Mouse (Mus musculus) brown adipose tissue, adult 24 weeks (tissue): ENCODE data around the gene Mfsd4b1. TPM values are rescaled to one million over a fixed set of nuclear protein-coding genes. Genes with fewer than 3 reads are reported as not detected.

Experiments
- H3K27ac ChIP-seq: fragments of 200-500 bp; replicated peaks from 2 replicates; pipeline ENCODE4 v1.5.1; 2012; ENCODE audit warnings: low read depth, mild to moderate bottlenecking, low read length
- H3K4me1 ChIP-seq: fragments of 200-500 bp; 2 replicates; pipeline ENCODE4 v1.6.1; 2012; ENCODE audit warnings: low read length, mixed read lengths; ENCODE audit not compliant: control insufficient read depth, insufficient read depth, insufficient read length
- H3K4me3 ChIP-seq: fragments of 200-500 bp; 2 replicates; pipeline ENCODE4 v1.5.1; 2012; ENCODE audit warnings: low read depth, mild to moderate bottlenecking, low read length, moderate library complexity; ENCODE audit not compliant: insufficient read depth
- polyA plus RNA-seq: library from polyadenylated mRNA; stranded (reverse); fragments of >200 nt; gene quantifications from 2 replicates; pipeline ENCODE4 v1.2.4, GENCODE M21; 2012; ENCODE audit not compliant: missing spikeins, insufficient read depth, insufficient read length

The Mfsd4b1 gene
- 8.1 and 9.7 TPM in 2 replicates for polyA plus RNA-seq

- Histone ChIP-seq H3K4me1 (peaks cover 5% of the 10 kb centered on the region; the same call in 1 of the 2 replicates), H3K4me3 (peak within 1 kb of the TSS; percentile 74), H3K27ac (peak within 1 kb of the TSS; percentile 83)
Observed at GRCm38 (mm10) chr10:40024554-40025428, at the start of gene Mfsd4b1. Gene Mfsd4b1 (minus strand): TSS chr10:40025268.

- Histone ChIP-seq H3K4me3 (no peak overlapping the region), H3K4me1 (peaks cover 14% of the 10 kb centered on the region; the same call in 1 of the 2 replicates), H3K27ac (0 out of 2 replicates have a peak overlapping the region, but pooled peaks have one; percentile 15)
Observed at GRCm38 (mm10) chr10:40073608-40074007, 48.5 kb upstream of the Mfsd4b1 start.

- Histone ChIP-seq H3K4me3 (no peak overlapping the region), H3K27ac (no peak overlapping the region), H3K4me1 (peaks cover 9% of the 10 kb centered on the region; the same call in 1 of the 2 replicates)
Observed at GRCm38 (mm10) chr10:40070684-40071083, 45.6 kb upstream of the Mfsd4b1 start.

DNA sequence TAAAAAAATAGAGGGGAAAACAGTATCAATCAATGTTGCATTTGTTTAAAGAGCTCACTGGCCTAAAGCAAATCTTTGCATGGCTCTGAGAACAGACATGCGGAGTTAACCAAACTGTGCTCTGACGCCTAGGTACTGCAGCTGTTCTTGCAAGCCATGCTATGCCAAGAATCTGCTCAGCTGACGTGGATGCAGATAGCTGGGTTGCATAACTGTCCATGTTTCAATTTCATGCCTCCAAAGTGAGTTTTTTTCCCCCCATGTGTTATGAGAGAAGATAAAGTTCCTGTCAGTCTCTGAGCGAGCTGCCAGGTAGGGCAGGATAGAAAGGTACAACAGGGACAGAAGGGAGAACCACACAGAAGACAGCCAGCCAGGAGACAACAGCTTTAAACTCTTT lies 44.2 kb upstream of the Mfsd4b1 start:
- peak overlapping the region; percentile 79 for H3K27ac ChIP-seq
- peaks cover 9% of the 10 kb centered on the region; the same call in 1 of the 2 replicates for H3K4me1 ChIP-seq
- H3K4me3 ChIP-seq = no peak overlapping the region

GRCm38 (mm10) chr10:40068595-40068994 lies 43.5 kb upstream of the Mfsd4b1 start:
- Histone ChIP-seq H3K4me1 (peaks cover 9% of the 10 kb centered on the region; the same call in 1 of the 2 replicates), H3K4me3 (no peak overlapping the region), H3K27ac (peak overlapping the region; percentile 38)

DNA sequence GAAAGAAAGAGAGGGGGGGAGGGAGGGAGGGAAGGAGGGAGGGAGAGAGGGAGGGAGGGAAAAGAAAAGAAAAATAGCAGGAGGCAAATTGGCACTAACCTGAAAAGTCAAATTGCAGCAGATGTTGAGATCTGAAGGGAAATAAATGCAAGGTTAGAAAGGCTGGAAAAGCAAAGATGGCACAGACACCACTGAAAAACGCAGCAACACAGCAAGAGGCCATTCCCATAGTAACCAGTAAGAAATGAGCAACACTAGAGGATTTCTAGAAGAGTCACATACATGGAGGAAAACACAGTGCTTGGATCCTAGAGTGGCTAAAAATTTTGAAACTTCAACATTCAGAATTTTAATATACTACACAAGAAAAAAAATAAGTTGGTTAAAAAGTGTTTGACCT lies 42.5 kb upstream of the Mfsd4b1 start:
- H3K4me1 ChIP-seq = peaks cover 9% of the 10 kb centered on the region; the same call in 1 of the 2 replicates
- H3K27ac ChIP-seq = no peak overlapping the region
- H3K4me3 ChIP-seq = no peak overlapping the region

- no peak overlapping the region for H3K27ac ChIP-seq
Observed at GRCm38 (mm10) chr10:40067071-40067470, 42.0 kb upstream of the Mfsd4b1 start.

DNA sequence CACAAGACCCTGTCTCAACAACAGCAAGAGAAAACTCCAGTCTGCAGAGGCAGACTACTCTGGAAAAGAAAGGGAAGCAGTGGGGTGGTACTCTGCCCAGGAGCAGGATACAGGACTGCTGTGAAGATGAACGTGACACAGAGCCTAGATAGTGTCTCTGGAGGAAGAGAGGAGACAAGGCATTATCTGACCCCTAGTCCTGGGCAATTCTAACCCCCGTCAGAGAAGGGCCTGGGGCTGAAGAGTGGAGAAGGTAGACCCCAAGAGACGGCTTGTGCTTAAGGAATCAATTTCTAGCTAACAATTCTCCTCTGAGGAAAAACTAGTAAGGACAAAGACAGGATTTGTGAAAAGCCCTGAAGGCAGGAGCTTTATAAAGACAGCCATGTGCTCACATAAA lies 40.3 kb upstream of the Mfsd4b1 start:
- peaks cover 9% of the 10 kb centered on the region; the same call in 1 of the 2 replicates for H3K4me1 ChIP-seq
- no peak overlapping the region for H3K27ac ChIP-seq
- H3K4me3 ChIP-seq = no peak overlapping the region

More at GRCm38 (mm10) chr10:40067071-40067470, 42.0 kb upstream of the Mfsd4b1 start:
- H3K4me3 ChIP-seq = no peak overlapping the region
- peaks cover 9% of the 10 kb centered on the region; the same call in 1 of the 2 replicates for H3K4me1 ChIP-seq

- peaks cover 9% of the 10 kb centered on the region; the same call in 1 of the 2 replicates for H3K4me1 ChIP-seq
- H3K4me3 ChIP-seq = no peak overlapping the region
- peak overlapping the region; percentile 58 for H3K27ac ChIP-seq
Observed at GRCm38 (mm10) chr10:40063291-40063890, 38.3 kb upstream of the Mfsd4b1 start.

- H3K27ac ChIP-seq = peak overlapping the region; percentile 58; the same call in 1 of the 2 replicates
- no peak overlapping the region for H3K4me3 ChIP-seq
- peaks cover 7% of the 10 kb centered on the region; the same call in 1 of the 2 replicates for H3K4me1 ChIP-seq
Observed at GRCm38 (mm10) chr10:40062812-40063211, 37.7 kb upstream of the Mfsd4b1 start.

- H3K4me3 ChIP-seq = no peak overlapping the region
- H3K27ac ChIP-seq = 0 out of 2 replicates have a peak overlapping the region, but pooled peaks have one; percentile 12
- H3K4me1 ChIP-seq = peaks cover 7% of the 10 kb centered on the region; the same call in 1 of the 2 replicates
Observed at GRCm38 (mm10) chr10:40061926-40062325, 36.9 kb upstream of the Mfsd4b1 start.

DNA sequence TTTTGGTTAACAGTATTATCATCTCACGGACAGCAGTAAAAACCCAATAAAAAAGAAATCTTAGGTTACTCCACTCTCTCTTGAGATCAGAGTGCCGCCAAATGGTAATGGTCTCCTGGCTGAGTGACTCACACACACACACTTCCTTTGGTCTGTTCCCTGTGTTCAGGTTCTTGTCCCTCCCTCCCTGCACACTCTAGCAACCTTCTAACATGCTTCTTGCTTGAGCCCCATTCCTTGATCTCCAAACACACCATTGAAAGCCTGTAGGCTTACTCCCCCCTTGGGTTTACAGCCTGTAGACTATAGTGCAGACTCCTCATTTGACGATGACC lies 33.7 kb upstream of the Mfsd4b1 start:
- H3K27ac ChIP-seq = peak overlapping the region; percentile 87
- no peak overlapping the region for H3K4me3 ChIP-seq
- peaks cover 7% of the 10 kb centered on the region; the same call in 1 of the 2 replicates for H3K4me1 ChIP-seq

- no peak overlapping the region for H3K4me3 ChIP-seq
- H3K4me1 ChIP-seq = peaks cover 7% of the 10 kb centered on the region; the same call in 1 of the 2 replicates
- peak overlapping the region; percentile 87 for H3K27ac ChIP-seq
Observed at GRCm38 (mm10) chr10:40058062-40058785, 33.2 kb upstream of the Mfsd4b1 start.

GRCm38 (mm10) chr10:40057615-40058014 lies 32.5 kb upstream of the Mfsd4b1 start:
- Histone ChIP-seq H3K27ac (peak overlapping the region; percentile 23; the same call in 1 of the 2 replicates), H3K4me1 (peaks cover 7% of the 10 kb centered on the region; the same call in 1 of the 2 replicates), H3K4me3 (no peak overlapping the region)
